Mouse (Mus musculus): ENCODE measurements at regions not wholly inside any gene's neighbourhood (a gene's known extent, or its start where the extent isn't known, plus 50 kb on each side); places are given as distances from the start of the nearest gene placed in this dataset.

DNA sequence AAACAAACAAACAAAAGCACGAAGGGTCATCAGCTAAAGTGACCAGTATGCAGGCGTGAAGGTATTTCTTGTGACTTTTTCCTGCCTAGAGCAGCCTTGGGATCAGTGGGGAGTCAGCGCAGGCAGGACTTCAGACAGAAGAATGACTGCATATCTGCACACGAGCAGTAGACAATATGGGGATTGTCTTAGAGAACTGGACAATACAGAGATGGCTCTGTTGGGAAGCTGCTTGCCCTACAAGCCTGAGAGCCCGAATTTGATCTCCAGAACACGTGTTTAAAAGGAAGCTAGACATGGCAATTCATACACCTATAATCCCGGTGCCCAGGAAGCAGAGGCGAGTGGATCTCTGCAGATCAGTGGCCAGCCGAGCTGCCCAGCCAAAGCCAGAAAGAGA, 382.5 kb downstream of the Wdr11 start:
- no peaks in the 10 kb centered on the region for H3K36me3 ChIP-seq (ENCODE audit: control insufficient read depth, insufficient read depth)
- H3K27me3 ChIP-seq (ENCODE audit: control insufficient read depth, insufficient read depth, insufficient read length), result no peaks in the 10 kb centered on the region
- TF ChIP-seq MYOG (IDR thresholded peaks at IDR 0.05; ENCODE audit: control insufficient read depth, extremely low read depth, insufficient read length) (no peak), CTCF (IDR thresholded peaks at IDR 0.05; ENCODE audit: control insufficient read depth, insufficient read depth, insufficient read length) (no peak), FOSL1 (IDR thresholded peaks at IDR 0.05; ENCODE audit: insufficient read depth, low read length, poor library complexity, severe bottlenecking) (no peak), USF1 (IDR thresholded peaks at IDR 0.05; ENCODE audit: low read depth) (no peak), MYOD1 (IDR thresholded peaks at IDR 0.05; ENCODE audit: control insufficient read depth, insufficient read length, low read depth) (no peak), MAX (IDR thresholded peaks at IDR 0.05) (no peak), CEBPB (IDR thresholded peaks at IDR 0.05; ENCODE audit: low read depth) (no peak)
- no peaks in the 10 kb centered on the region for H3K79me2 ChIP-seq (ENCODE audit: control insufficient read depth, insufficient read depth)
- no peak overlapping the region for H3K4me3 ChIP-seq (ENCODE audit: insufficient read depth, poor library complexity, severe bottlenecking)
- no peaks in the 10 kb centered on the region for H3K79me3 ChIP-seq (ENCODE audit: low read depth)
- H3ac ChIP-seq (ENCODE audit: control insufficient read depth, insufficient read length, low read depth), result no peak overlapping the region

DNA sequence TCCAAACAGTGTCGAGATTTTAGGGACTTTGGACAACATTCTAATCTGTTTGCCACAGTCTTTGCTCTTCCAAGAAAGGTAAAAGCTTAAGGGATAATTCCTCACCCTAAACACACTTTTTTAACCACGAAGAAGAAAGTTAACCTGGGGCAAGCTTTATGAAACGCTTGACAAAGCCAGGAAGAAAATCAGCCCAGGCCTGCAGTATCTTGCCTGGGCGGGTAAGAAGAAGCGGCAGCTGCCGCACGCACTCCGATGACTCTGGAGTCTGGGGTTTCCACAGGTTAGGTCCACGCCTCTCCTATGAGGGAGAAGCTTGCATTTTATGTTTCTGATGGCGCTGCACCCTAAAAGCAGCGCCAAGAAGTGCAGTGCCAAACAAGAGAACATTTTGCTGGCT, 383.2 kb downstream of the Wdr11 start:
- Histone ChIP-seq H3K36me3 (ENCODE audit: control insufficient read depth, insufficient read depth) (no peaks in the 10 kb centered on the region), H3K79me2 (ENCODE audit: control insufficient read depth, insufficient read depth) (no peaks in the 10 kb centered on the region), H3ac (ENCODE audit: control insufficient read depth, insufficient read length, low read depth) (no peak overlapping the region), H3K79me3 (ENCODE audit: low read depth) (no peaks in the 10 kb centered on the region), H3K27me3 (ENCODE audit: control insufficient read depth, insufficient read depth, insufficient read length) (no peaks in the 10 kb centered on the region), H3K4me3 (ENCODE audit: insufficient read depth, poor library complexity, severe bottlenecking) (no peak overlapping the region)
- TF ChIP-seq CEBPB (IDR thresholded peaks at IDR 0.05; ENCODE audit: low read depth), result no peak
- TF ChIP-seq FOSL1 (IDR thresholded peaks at IDR 0.05; ENCODE audit: insufficient read depth, low read length, poor library complexity, severe bottlenecking), result no peak
- no peak for TF ChIP-seq CTCF (IDR thresholded peaks at IDR 0.05; ENCODE audit: control insufficient read depth, insufficient read depth, insufficient read length)

DNA sequence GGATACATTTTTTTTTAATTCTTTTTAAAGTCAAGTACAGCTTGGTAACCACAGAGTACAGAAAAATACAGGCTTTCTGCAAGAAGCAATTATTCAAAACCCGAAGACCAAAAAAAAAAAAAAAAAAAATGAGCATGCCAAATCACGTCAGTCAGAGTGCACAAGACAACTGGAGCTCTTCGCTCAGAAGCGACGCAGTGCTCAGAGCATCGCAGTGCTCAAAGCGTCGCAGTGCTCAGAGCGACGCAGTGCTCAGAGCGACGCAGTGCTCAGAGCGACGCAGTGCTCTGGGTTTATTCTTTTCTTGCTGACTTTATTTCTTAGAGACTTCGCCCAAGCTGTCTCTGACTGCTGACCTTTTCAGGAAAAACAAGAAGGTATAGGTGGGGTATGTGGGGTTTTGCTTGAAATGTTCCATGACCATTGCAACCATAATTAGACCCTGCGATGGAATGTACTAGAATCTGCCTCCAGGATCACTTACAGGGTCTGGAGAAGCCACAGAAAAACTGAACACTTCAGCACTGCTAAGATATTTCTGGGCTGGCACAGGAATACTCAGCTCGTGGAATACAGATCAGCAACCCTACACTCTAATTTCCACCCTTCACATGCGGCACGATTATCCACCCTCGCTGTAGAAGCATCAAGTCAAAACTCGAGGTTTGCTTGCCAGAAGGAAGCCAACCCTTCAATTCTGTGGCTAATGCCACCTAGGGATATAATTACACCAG, 384.3 kb downstream of the Wdr11 start:
- Histone ChIP-seq H3K27me3 (ENCODE audit: control insufficient read depth, insufficient read depth, insufficient read length) (no peaks in the 10 kb centered on the region), H3K36me3 (ENCODE audit: control insufficient read depth, insufficient read depth) (no peaks in the 10 kb centered on the region), H3K79me2 (ENCODE audit: control insufficient read depth, insufficient read depth) (no peaks in the 10 kb centered on the region), H3ac (ENCODE audit: control insufficient read depth, insufficient read length, low read depth) (no peak overlapping the region), H3K79me3 (ENCODE audit: low read depth) (no peaks in the 10 kb centered on the region), H3K4me3 (ENCODE audit: insufficient read depth, poor library complexity, severe bottlenecking) (no peak overlapping the region)
- TF ChIP-seq USF1 (IDR thresholded peaks at IDR 0.05; ENCODE audit: low read depth) (no peak), CEBPB (IDR thresholded peaks at IDR 0.05; ENCODE audit: low read depth) (no peak)

DNA sequence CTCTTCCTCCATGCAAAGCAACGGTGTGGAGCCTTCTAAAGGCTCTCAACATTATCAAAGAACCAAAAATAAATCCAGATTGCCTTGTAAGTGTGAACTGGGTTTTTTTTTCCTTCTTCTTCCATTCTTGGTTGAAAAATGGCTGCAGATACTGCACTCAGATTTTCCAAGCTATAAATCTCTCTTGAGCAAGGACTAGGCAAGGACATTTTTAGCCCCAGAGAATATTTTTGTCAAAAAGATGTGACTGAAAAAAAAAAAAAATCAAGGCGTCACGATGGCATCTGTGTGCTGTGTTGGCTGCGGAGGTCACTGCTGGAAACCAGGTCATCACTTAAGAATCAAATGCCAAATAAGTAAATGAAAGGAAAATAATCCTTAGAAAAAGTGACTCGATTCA, 386.9 kb downstream of the Wdr11 start:
- no peaks in the 10 kb centered on the region for H3K79me3 ChIP-seq (ENCODE audit: low read depth)
- no peak for TF ChIP-seq FOSL1 (IDR thresholded peaks at IDR 0.05; ENCODE audit: insufficient read depth, low read length, poor library complexity, severe bottlenecking)
- TF ChIP-seq MYOG (IDR thresholded peaks at IDR 0.05; ENCODE audit: control insufficient read depth, extremely low read depth, insufficient read length), result no peak
- TF ChIP-seq USF1 (IDR thresholded peaks at IDR 0.05; ENCODE audit: low read depth), result no peak
- no peak for TF ChIP-seq CEBPB (IDR thresholded peaks at IDR 0.05; ENCODE audit: low read depth)
- no peak for TF ChIP-seq MYOD1 (IDR thresholded peaks at IDR 0.05; ENCODE audit: control insufficient read depth, insufficient read length, low read depth)
- TF ChIP-seq CTCF (IDR thresholded peaks at IDR 0.05; ENCODE audit: control insufficient read depth, insufficient read depth, insufficient read length), result no peak
- TF ChIP-seq MAX (IDR thresholded peaks at IDR 0.05), result no peak
- no peaks in the 10 kb centered on the region for H3K79me2 ChIP-seq (ENCODE audit: control insufficient read depth, insufficient read depth)
- H3ac ChIP-seq (ENCODE audit: control insufficient read depth, insufficient read length, low read depth), result no peak overlapping the region
- H3K27me3 ChIP-seq (ENCODE audit: control insufficient read depth, insufficient read depth, insufficient read length), result no peaks in the 10 kb centered on the region
- no peaks in the 10 kb centered on the region for H3K36me3 ChIP-seq (ENCODE audit: control insufficient read depth, insufficient read depth)
- H3K4me3 ChIP-seq (ENCODE audit: insufficient read depth, poor library complexity, severe bottlenecking), result no peak overlapping the region

DNA sequence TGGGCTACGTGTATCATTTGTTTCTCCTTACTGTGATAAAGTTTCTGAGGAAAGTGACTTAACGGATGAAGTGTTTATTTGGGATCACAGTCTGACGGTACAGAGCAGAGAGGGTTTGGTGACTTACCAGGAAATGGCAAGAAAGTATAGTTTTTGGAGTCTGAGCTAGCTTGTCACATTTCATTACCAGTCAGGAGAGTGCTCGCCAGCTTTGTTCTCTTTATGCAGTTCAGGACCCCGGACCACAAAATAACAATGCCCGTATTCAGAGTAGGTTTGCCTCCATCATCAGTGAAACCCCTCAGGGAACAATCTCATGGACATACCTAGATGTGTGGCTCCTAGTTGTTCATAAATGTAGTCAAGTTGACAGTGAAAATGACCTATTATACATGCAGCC, 387.7 kb downstream of the Wdr11 start:
- Histone ChIP-seq H3K79me3 (ENCODE audit: low read depth) (no peaks in the 10 kb centered on the region), H3K27me3 (ENCODE audit: control insufficient read depth, insufficient read depth, insufficient read length) (no peaks in the 10 kb centered on the region), H3K4me3 (ENCODE audit: insufficient read depth, poor library complexity, severe bottlenecking) (no peak overlapping the region), H3K79me2 (ENCODE audit: control insufficient read depth, insufficient read depth) (no peaks in the 10 kb centered on the region), H3ac (ENCODE audit: control insufficient read depth, insufficient read length, low read depth) (no peak overlapping the region), H3K36me3 (ENCODE audit: control insufficient read depth, insufficient read depth) (no peaks in the 10 kb centered on the region)
- no peak for TF ChIP-seq MAX (IDR thresholded peaks at IDR 0.05)
- TF ChIP-seq CEBPB (IDR thresholded peaks at IDR 0.05; ENCODE audit: low read depth), result no peak
- TF ChIP-seq MYOD1 (IDR thresholded peaks at IDR 0.05; ENCODE audit: control insufficient read depth, insufficient read length, low read depth), result no peak

DNA sequence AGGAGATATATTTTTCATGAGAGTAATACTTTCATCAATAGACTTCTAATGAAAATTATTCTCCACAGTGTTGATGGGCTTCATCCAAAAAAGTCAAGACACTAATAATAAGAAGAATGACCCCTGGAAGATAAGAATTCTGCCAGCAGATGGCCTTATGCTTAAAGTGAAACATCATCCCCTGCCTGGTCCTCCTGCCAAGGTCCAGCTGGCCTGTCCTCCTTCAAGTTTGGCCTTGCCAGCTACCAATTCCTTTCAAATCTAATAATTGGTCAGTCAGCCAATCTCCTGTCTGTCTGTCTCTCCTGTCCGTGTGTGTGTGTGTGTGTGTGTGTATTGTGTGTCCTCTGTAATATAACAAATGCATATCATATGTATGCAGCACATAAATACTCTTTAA, 388.8 kb downstream of the Wdr11 start:
- no peaks in the 10 kb centered on the region for H3K27me3 ChIP-seq (ENCODE audit: control insufficient read depth, insufficient read depth, insufficient read length)
- TF ChIP-seq MAX (IDR thresholded peaks at IDR 0.05), result no peak
- no peak for TF ChIP-seq USF1 (IDR thresholded peaks at IDR 0.05; ENCODE audit: low read depth)
- no peak for TF ChIP-seq MYOD1 (IDR thresholded peaks at IDR 0.05; ENCODE audit: control insufficient read depth, insufficient read length, low read depth)
- TF ChIP-seq MYOG (IDR thresholded peaks at IDR 0.05; ENCODE audit: control insufficient read depth, extremely low read depth, insufficient read length), result no peak
- no peaks in the 10 kb centered on the region for H3K36me3 ChIP-seq (ENCODE audit: control insufficient read depth, insufficient read depth)
- H3K79me2 ChIP-seq (ENCODE audit: control insufficient read depth, insufficient read depth), result no peaks in the 10 kb centered on the region
- H3K79me3 ChIP-seq (ENCODE audit: low read depth), result no peaks in the 10 kb centered on the region
- no peak overlapping the region for H3K4me3 ChIP-seq (ENCODE audit: insufficient read depth, poor library complexity, severe bottlenecking)
- no peak overlapping the region for H3ac ChIP-seq (ENCODE audit: control insufficient read depth, insufficient read length, low read depth)

Measured in C2C12 (cell line).